Mouse (Mus musculus) heart, adult 2 months (tissue): ENCODE results near the gene Tor1aip1.

ENCODE experiments used
- CTCF ChIP-seq: fragments of 200-600 bp; IDR thresholded peaks from 2 replicates; pipeline ENCODE4 v1.8.1; 2022; ENCODE audit warnings: antibody characterized with exemption, mild to moderate bottlenecking, moderate library complexity
- EP300 ChIP-seq: fragments of 200-500 bp; IDR thresholded peaks from 2 replicates; pipeline ENCODE4 v1.6.1; 2011; ENCODE audit warnings: low read depth, low read length, control low read depth; ENCODE audit not compliant: insufficient read depth

DNA sequence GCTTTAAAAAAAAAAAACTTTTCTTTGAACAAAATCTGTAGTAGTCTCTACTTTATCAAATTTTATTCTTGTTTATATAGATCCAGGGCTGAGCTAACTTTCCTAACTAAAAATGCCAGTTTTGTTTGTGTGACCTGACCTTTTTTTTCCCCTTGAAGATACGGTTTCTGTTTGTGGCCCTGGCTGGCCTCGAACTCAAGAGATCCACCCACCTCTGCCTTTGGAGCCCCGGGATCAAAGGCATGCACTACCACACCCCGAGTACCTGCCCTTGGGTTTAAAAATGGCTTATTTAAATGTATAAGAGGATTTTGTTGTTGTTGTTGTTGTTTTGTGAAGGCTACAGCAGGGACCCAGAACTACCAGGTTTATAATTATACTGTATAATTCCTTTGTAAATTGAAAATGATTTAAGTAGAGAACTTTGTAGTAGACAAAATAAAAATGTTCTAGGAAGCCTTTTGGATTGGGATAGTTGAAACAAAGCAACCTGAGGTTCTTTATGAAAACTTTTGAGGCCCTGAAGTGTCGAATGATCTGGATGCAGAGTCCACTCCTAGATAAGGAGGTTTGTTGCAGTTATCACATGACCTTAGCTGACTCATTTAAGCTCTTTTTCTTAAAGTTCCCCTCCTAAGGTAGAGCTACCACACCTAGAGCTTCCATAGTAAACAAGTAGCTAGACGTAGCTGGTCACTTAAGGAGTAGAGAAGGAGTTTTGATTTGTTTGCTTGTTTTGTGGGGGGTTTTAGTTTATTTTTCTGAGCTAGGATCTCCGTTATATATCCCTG, 5.4 kb upstream of the Tor1aip1 start:
- TF ChIP-seq CTCF (no peak), EP300 (no peak)
